Mouse (Mus musculus) midbrain, embryonic 13.5 days (tissue): Measurements from ENCODE around the gene Brat1. TPM values are rescaled to one million over a fixed set of nuclear protein-coding genes. Genes with fewer than 3 reads are reported as not detected.

Experiments
- ATAC-seq: fragments of 200-750 bp; cut with Nextera tagmentation; 2 replicates; pipeline ENCODE4 v1.8.0; 2017; ENCODE audit warnings: mild to moderate bottlenecking, moderate TSS enrichment, moderate library complexity
- H3K27ac ChIP-seq: fragments of 300-500 bp; sonication (generic); 2 replicates; pipeline ENCODE4 v1.5.1; 2015; ENCODE audit warnings: inconsistent platforms, mild to moderate bottlenecking, moderate library complexity
- H3K27me3 ChIP-seq: fragments of 300-500 bp; sonication (generic); 2 replicates; pipeline ENCODE4 v1.6.1; 2015; ENCODE audit warnings: mild to moderate bottlenecking, inconsistent platforms
- H3K36me3 ChIP-seq: fragments of 300-500 bp; sonication (generic); 2 replicates; pipeline ENCODE4 v1.6.1; 2015; ENCODE audit warnings: mild to moderate bottlenecking, inconsistent platforms
- H3K4me1 ChIP-seq: fragments of 300-500 bp; sonication (generic); replicated peaks from 2 replicates; pipeline ENCODE4 v1.6.1; 2015; ENCODE audit warnings: inconsistent platforms
- H3K4me2 ChIP-seq: fragments of 300-500 bp; sonication (generic); replicated peaks from 2 replicates; pipeline ENCODE4 v1.6.1; 2015; ENCODE audit warnings: moderate library complexity, mild to moderate bottlenecking, inconsistent platforms
- H3K4me3 ChIP-seq: fragments of 300-500 bp; sonication (generic); replicated peaks from 2 replicates; pipeline ENCODE4 v1.5.1; 2015; ENCODE audit warnings: mild to moderate bottlenecking, inconsistent platforms
- H3K9ac ChIP-seq: fragments of 300-500 bp; sonication (generic); replicated peaks from 2 replicates; pipeline ENCODE4 v1.6.1; 2015; ENCODE audit warnings: mild to moderate bottlenecking, inconsistent platforms
- H3K9me3 ChIP-seq: fragments of 300-500 bp; sonication (generic); 2 replicates; pipeline ENCODE4 v1.6.1; 2016; ENCODE audit warnings: mild to moderate bottlenecking, inconsistent platforms
- WGBS: fragments of 180-500 bp; shearing (Covaris S2); methylation state at CpG from one replicate; pipeline ENCODE4 v1.1.7; 2015; 5-methylcytosine and 5-hydroxymethylcytosine counted together
- polyA plus RNA-seq: library from polyadenylated mRNA; unstranded; fragments of >200 nt; fragmentation: Nextera tagmentation; extraction: Ambion mirVana; gene quantifications from 2 replicates; pipeline ENCODE4 v1.2.1, GENCODE M21; 2015

The Brat1 gene
- polyA plus RNA-seq, 1 experiment from 2014 or later = 22.4 TPM

DNA sequence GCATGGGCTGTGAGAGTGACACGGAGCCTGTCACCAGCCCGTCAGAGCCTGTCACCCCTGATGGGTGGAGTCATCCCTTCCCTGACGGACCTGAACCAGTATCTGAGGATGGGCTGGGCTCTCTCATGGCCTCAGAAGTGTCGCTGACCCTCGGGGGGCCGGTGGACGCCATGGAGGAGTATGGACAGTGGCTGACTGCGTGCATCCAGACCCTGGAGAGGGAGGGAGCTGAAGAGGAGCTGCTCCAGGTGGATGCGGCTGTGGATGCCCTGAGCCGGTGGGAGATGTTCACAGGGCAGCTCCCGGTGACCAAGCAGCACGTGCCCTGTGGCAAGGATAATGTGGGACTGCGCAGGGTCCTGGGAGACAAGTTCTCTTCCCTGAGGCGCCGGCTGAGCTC lies 47.2 kb downstream of the Brat1 start:
- H3K9ac ChIP-seq = no peak overlapping the region
- peaks cover 10% of the 10 kb centered on the region; the same call in 1 of the 2 replicates for H3K36me3 ChIP-seq
- no peak for ATAC-seq
- 93% methylated on average over 15 of the region's 15 CpGs for WGBS
- H3K27ac ChIP-seq = no peak overlapping the region
- H3K4me1 ChIP-seq = peaks cover 8% of the 10 kb centered on the region
- H3K4me2 ChIP-seq = no peak overlapping the region
- peaks cover 5% of the 10 kb centered on the region; the same call in 1 of the 2 replicates for H3K9me3 ChIP-seq
- H3K4me3 ChIP-seq = no peak overlapping the region
- no peaks in the 10 kb centered on the region for H3K27me3 ChIP-seq

DNA sequence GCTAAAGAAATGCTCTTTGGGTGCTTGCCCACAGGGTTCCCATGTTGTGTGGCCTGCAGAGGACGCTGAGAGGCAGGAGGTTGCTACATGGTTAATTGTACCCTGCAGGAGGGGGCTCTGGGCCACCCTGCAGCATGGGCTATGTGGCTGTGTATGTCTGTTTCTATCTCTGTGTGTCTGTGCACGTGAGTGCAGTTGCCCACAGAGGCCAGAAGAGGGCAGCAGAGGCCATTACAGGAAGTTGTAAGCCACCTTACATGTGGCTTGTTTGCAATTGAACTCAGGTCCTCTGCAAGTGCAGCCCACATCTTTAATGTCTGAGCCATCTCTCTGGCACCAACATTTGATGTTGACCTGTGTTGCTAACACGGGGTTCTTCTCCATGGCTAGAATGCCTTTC lies 47.8 kb downstream of the Brat1 start:
- Histone ChIP-seq H3K4me1 (peaks cover 8% of the 10 kb centered on the region), H3K4me2 (no peak overlapping the region), H3K27ac (no peak overlapping the region), H3K36me3 (peaks cover 16% of the 10 kb centered on the region), H3K9me3 (peaks cover 5% of the 10 kb centered on the region; the same call in 1 of the 2 replicates), H3K4me3 (no peak overlapping the region), H3K27me3 (no peaks in the 10 kb centered on the region), H3K9ac (no peak overlapping the region)
- no peak for ATAC-seq
- WGBS = 91% methylated on average over 3 of the region's 3 CpGs

DNA sequence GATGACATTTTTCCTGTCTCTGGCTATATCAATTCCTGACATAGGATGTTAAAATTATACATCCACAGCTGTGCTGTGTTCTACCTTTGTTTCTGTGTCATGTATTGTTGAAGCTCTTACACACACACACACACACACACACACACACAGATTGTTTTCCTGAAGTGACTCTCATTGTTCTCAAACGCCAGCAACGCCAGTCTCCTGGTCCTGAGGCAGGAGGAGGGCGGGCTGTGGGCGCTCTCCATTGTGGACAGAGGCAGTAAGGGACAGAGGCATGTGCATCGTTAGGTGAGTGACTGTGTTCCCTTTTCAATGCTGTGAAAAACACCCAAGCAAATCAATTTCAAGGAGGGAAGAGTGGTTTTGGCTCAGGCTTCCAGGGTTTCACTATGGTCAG lies 48.4 kb downstream of the Brat1 start:
- no peaks in the 10 kb centered on the region for H3K27me3 ChIP-seq
- no peak overlapping the region for H3K4me2 ChIP-seq
- H3K4me1 ChIP-seq = peaks cover 8% of the 10 kb centered on the region
- ATAC-seq = no peak
- 69% methylated on average over 5 of the region's 5 CpGs for WGBS
- peaks cover 5% of the 10 kb centered on the region; the same call in 1 of the 2 replicates for H3K9me3 ChIP-seq
- H3K4me3 ChIP-seq = no peak overlapping the region
- H3K36me3 ChIP-seq = peaks cover 22% of the 10 kb centered on the region
- H3K27ac ChIP-seq = no peak overlapping the region
- no peak overlapping the region for H3K9ac ChIP-seq

DNA sequence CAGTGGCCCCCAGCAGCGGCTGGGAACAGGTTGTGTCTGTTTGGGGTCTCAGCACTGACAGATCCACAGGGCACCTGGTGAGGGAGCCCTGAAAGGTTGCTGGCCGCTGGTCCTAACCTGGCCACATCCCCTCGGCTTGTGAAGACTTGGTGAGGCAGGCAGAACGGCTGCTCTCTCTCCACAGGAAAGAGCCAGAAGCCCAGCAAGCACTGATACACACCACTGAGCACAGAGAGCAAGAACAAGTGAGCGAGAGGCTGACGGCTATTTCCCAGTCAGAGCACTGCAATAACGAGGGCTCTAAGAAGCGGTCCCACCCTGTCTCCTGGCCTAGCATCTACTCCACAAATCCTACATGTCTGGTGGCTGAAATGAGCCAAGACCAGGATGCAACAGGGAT lies 54.1 kb downstream of the Brat1 start:
- Histone ChIP-seq H3K4me1 (0 out of 2 replicates have a peak, but pooled peaks cover 3% of the 10 kb centered on the region), H3K36me3 (peaks cover 63% of the 10 kb centered on the region), H3K27me3 (no peaks in the 10 kb centered on the region), H3K9me3 (no peaks in the 10 kb centered on the region), H3K4me3 (no peak overlapping the region), H3K9ac (no peak overlapping the region), H3K4me2 (no peak overlapping the region), H3K27ac (no peak overlapping the region)
- no peak for ATAC-seq
- WGBS = 76% methylated on average over 8 of the region's 8 CpGs

DNA sequence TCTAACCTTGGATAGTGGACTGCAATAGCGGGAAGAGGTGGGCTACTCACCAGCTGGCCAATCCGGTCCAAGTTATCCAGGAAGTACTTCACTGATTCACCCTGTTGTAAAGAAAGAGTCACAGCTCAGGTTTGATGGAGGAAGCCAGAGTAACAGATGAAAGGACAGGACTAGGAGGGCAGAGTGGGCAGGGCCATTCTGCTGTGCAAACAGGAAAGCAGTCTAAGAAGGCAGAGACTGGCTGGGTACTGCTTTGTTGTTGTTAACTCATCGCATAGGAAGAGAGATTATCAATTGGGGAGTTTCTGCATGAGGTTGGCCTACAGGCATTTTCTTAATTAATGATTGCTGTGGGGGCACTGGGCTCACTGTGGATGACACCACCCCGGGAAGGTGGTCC lies 57.7 kb downstream of the Brat1 start:
- H3K4me3 ChIP-seq = no peak overlapping the region
- 95% methylated on average over 4 of the region's 4 CpGs for WGBS
- no peak overlapping the region for H3K9ac ChIP-seq
- H3K4me2 ChIP-seq = no peak overlapping the region
- H3K9me3 ChIP-seq = no peaks in the 10 kb centered on the region
- no peaks in the 10 kb centered on the region for H3K27me3 ChIP-seq
- H3K36me3 ChIP-seq = peaks cover 48% of the 10 kb centered on the region
- H3K27ac ChIP-seq = no peak overlapping the region
- no peak for ATAC-seq
- H3K4me1 ChIP-seq = peaks cover 6% of the 10 kb centered on the region

DNA sequence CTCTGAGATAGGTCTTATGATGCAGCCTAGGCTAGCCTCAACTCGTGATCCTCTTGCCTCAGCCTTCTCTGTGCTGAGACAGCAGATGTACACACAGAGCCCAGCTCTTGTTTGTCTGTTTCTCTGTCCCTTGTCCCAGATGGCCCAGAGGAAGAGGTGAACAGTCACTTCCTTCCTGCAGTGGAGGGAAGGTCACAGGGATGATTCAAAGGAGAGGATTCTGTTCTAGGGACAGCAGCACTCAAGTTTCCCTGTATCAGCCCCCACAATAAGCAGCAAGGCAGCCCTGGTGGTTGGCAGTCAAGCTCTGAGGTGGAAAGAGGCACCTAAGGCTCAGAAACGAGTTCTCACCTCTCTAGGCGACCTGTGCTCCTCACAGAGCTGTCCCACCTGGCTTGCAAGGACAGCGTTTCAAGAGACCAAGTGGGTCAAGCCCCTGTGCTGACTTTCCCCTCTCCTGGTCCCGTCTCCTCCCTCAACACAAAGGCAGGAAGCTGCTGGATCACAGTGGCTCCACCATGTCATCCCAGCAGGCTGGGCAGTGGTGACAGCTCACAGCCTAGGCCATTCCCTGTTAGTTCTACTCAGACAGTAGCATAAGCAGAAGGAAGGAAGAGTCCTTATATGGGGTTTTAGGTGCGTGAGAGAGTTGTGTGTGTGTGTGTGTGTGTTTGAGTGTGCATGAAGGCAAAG lies 60.3 kb downstream of the Brat1 start:
- Histone ChIP-seq H3K9me3 (no peaks in the 10 kb centered on the region), H3K9ac (no peak overlapping the region), H3K27ac (no peak overlapping the region), H3K4me3 (no peak overlapping the region), H3K36me3 (peaks cover 23% of the 10 kb centered on the region), H3K4me2 (no peak overlapping the region), H3K27me3 (no peaks in the 10 kb centered on the region), H3K4me1 (peaks cover 29% of the 10 kb centered on the region)
- ATAC-seq = no peak
- WGBS = 74% methylated on average over 6 of the region's 6 CpGs

DNA sequence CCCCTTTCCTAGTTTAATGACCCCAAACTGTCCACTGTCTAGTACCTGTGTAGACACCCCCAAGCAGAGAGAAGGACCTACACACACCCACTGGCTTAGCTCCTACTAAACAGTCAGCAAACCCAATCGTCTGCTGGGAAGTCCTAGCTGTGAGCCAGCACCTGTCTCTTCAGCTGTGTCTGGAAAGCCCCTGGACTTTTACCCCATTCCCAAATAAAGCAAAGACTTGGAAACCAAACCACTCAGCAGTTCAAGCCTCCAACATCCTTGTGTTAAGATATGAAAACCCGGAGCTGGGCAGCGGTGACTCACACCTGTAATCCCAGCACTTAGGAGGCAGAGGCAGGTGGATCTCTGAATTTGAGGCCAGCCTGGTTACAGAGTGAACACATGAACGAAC lies 61.8 kb downstream of the Brat1 start:
- 94% methylated on average over 4 of the region's 4 CpGs for whole genome bisulfite sequencing
- Histone ChIP-seq H3K9me3 (no peaks in the 10 kb centered on the region), H3K27me3 (no peaks in the 10 kb centered on the region), H3K27ac (no peak overlapping the region), H3K4me1 (peaks cover 35% of the 10 kb centered on the region), H3K36me3 (peaks cover 8% of the 10 kb centered on the region), H3K9ac (no peak overlapping the region), H3K4me2 (no peak overlapping the region), H3K4me3 (no peak overlapping the region)
- ATAC-seq = no peak

DNA sequence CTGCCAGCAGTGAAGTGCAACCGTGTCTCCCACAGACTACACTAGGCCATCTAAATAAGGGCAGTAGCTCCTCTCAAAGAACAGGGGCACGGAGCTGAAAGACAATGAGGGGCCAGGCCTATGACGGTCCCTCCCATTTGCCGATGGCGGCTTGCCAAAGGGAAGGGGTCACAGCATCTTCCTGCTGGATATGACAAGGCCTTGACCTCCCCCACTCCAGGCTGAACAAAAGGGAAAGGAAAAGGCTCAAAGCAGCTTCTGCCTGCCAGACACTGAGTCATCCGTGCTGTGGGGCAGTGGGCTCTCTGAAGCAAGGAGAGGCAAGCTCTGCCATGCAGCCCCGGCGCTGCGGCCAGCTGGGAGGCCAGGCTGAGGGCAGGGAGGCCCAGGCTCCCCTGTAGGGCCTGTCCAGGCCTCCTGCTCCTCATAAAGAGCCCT lies 62.9 kb downstream of the Brat1 start:
- H3K4me3 ChIP-seq = no peak overlapping the region
- H3K9ac ChIP-seq = peak overlapping the region; percentile 44; the same call in 1 of the 2 replicates
- H3K27ac ChIP-seq = peak overlapping the region; percentile 89
- H3K4me2 ChIP-seq = no peak overlapping the region; the same call in 1 of the 2 replicates
- H3K9me3 ChIP-seq = no peaks in the 10 kb centered on the region
- no peaks in the 10 kb centered on the region for H3K27me3 ChIP-seq
- ATAC-seq = peak; percentile 60
- H3K36me3 ChIP-seq = no peaks in the 10 kb centered on the region
- 13% methylated on average over 9 of the region's 9 CpGs for WGBS
- H3K4me1 ChIP-seq = peaks cover 43% of the 10 kb centered on the region

DNA sequence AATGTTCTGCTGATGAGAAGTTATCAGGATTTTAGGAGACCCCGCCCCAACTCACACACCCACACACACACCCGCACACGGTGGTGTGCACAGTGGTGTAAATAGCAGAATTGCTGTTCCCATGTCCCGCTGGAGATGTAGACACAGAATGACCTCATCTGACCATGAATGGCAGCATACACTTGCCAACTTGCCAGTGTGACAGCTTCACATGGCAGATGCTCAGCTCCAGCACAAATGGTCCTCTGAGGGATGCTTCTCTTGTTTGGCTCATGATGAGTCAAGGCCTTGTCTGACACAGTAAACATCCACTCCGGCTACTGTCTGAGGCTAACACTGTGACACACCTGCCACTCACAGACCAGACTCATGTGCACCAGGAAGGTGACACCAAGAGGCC lies 63.5 kb downstream of the Brat1 start:
- H3K4me2 ChIP-seq = no peak overlapping the region; the same call in 1 of the 2 replicates
- no peaks in the 10 kb centered on the region for H3K36me3 ChIP-seq
- H3K9ac ChIP-seq = no peak overlapping the region
- no peaks in the 10 kb centered on the region for H3K9me3 ChIP-seq
- H3K27ac ChIP-seq = peak overlapping the region; percentile 89
- no peaks in the 10 kb centered on the region for H3K27me3 ChIP-seq
- H3K4me1 ChIP-seq = peaks cover 43% of the 10 kb centered on the region
- WGBS = 80% methylated on average over 5 of the region's 5 CpGs
- no peak overlapping the region for H3K4me3 ChIP-seq
- no peak for ATAC-seq

Other genes starting within 250 kb of the Brat1 start
- 13.4 and 15.2 TPM in 2 replicates for gene Chst12, start 199.5 kb upstream of the Brat1 start, polyA plus RNA-seq
- gene Grifin, start 139.9 kb upstream of the Brat1 start, polyA plus RNA-seq = not detected in 2 replicates
- gene Lfng, start 97.7 kb upstream of the Brat1 start, polyA plus RNA-seq = 25.0 and 25.7 TPM in 2 replicates
- 53.6 and 76.6 TPM in 2 replicates for gene Ttyh3, start 56.0 kb upstream of the Brat1 start, polyA plus RNA-seq
- 24.4 and 26.0 TPM in 2 replicates for gene Iqce, start 2.6 kb upstream of the Brat1 start, polyA plus RNA-seq
- gene Amz1, start 19.1 kb downstream of the Brat1 start, polyA plus RNA-seq = 2.1 and 3.2 TPM in 2 replicates
- gene Gna12, start 125.4 kb downstream of the Brat1 start, polyA plus RNA-seq = 12.0 and 12.1 TPM in 2 replicates